Mouse (Mus musculus): ENCODE measurements around the gene Sgf29. TPM values are rescaled to one million over a fixed set of nuclear protein-coding genes. Genes with fewer than 3 reads are reported as not detected.

Gene Sgf29
- polyA plus RNA-seq (2014; fragmentation: Nextera tagmentation; extraction: Ambion mirVana): 58.0 and 61.5 TPM in 2 replicates

GRCm38 (mm10) chr7:126649231-126650051 is at the start of gene Sgf29:
TSS of gene Sgf29 (plus strand) at chr7:126649309.
- Histone ChIP-seq H3K9ac (replicated peaks; ENCODE audit: low read depth, low read length) (peak within 1 kb of the TSS; percentile 65), H3K4me3 (ENCODE audit: low read depth, low read length) (peak within 1 kb of the TSS; percentile 61), H3K4me2 (ENCODE audit: low read depth, low read length) (peak within 1 kb of the TSS; percentile 84), H3K27me3 (ENCODE audit: control insufficient read depth, insufficient read depth, low read length) (no peaks in the 10 kb centered on the region), H3K4me1 (ENCODE audit: control insufficient read depth, insufficient read depth, low read length) (no peaks in the 10 kb centered on the region), H3K9me3 (ENCODE audit: control insufficient read depth, low read length) (no peaks in the 10 kb centered on the region), H3K27ac (ENCODE audit: low read depth, low read length) (peak within 1 kb of the TSS; percentile 92), H3K36me3 (ENCODE audit: control insufficient read depth, insufficient read depth, low read length) (no peaks in the 10 kb centered on the region)
- WGBS: 2% methylated on average over 57 of the region's 57 CpGs
- peak; percentile 97 for ATAC-seq (ENCODE audit: low read depth)

GRCm38 (mm10) chr7:126601896-126602295 is 47.2 kb upstream of the Sgf29 start:
- 51% methylated on average over 5 of the region's 5 CpGs for WGBS
- no peaks in the 10 kb centered on the region for H3K27me3 ChIP-seq (ENCODE audit: control insufficient read depth, insufficient read depth, low read length)
- H3K4me2 ChIP-seq (ENCODE audit: low read depth, low read length): no peak overlapping the region
- no peaks in the 10 kb centered on the region for H3K4me1 ChIP-seq (ENCODE audit: control insufficient read depth, insufficient read depth, low read length)
- no peaks in the 10 kb centered on the region for H3K36me3 ChIP-seq (ENCODE audit: control insufficient read depth, insufficient read depth, low read length)
- ATAC-seq (ENCODE audit: low read depth): no peak
- H3K9ac ChIP-seq (replicated peaks; ENCODE audit: low read depth, low read length): no peak overlapping the region
- no peak overlapping the region for H3K4me3 ChIP-seq (ENCODE audit: low read depth, low read length)
- no peak overlapping the region for H3K27ac ChIP-seq (ENCODE audit: low read depth, low read length)
- H3K9me3 ChIP-seq (ENCODE audit: control insufficient read depth, low read length): no peaks in the 10 kb centered on the region

- Histone ChIP-seq H3K27ac (ENCODE audit: low read depth, low read length) (no peak overlapping the region), H3K9me3 (ENCODE audit: control insufficient read depth, low read length) (no peaks in the 10 kb centered on the region), H3K36me3 (ENCODE audit: control insufficient read depth, insufficient read depth, low read length) (no peaks in the 10 kb centered on the region), H3K9ac (replicated peaks; ENCODE audit: low read depth, low read length) (no peak overlapping the region), H3K27me3 (ENCODE audit: control insufficient read depth, insufficient read depth, low read length) (no peaks in the 10 kb centered on the region), H3K4me1 (ENCODE audit: control insufficient read depth, insufficient read depth, low read length) (no peaks in the 10 kb centered on the region), H3K4me2 (ENCODE audit: low read depth, low read length) (no peak overlapping the region), H3K4me3 (ENCODE audit: low read depth, low read length) (no peak overlapping the region)
- no peak for ATAC-seq (ENCODE audit: low read depth)
- 82% methylated on average over 3 of the region's 3 CpGs for WGBS
These were observed 46.5 kb upstream of the Sgf29 start for GRCm38 (mm10) chr7:126602650-126603049.

GRCm38 (mm10) chr7:126606611-126607010 is 42.5 kb upstream of the Sgf29 start:
- WGBS: 74% methylated on average over 5 of the region's 5 CpGs

GRCm38 (mm10) chr7:126607064-126607463 is 42.0 kb upstream of the Sgf29 start:
- no peak overlapping the region for H3K9ac ChIP-seq (replicated peaks; ENCODE audit: low read depth, low read length)
- no peaks in the 10 kb centered on the region for H3K9me3 ChIP-seq (ENCODE audit: control insufficient read depth, low read length)
- no peak overlapping the region for H3K27ac ChIP-seq (ENCODE audit: low read depth, low read length)
- no peaks in the 10 kb centered on the region for H3K36me3 ChIP-seq (ENCODE audit: control insufficient read depth, insufficient read depth, low read length)
- ATAC-seq (ENCODE audit: low read depth): no peak
- no peak overlapping the region for H3K4me3 ChIP-seq (ENCODE audit: low read depth, low read length)
- H3K27me3 ChIP-seq (ENCODE audit: control insufficient read depth, insufficient read depth, low read length): no peaks in the 10 kb centered on the region
- H3K4me2 ChIP-seq (ENCODE audit: low read depth, low read length): no peak overlapping the region
- WGBS: 80% methylated on average over 3 of the region's 3 CpGs
- no peaks in the 10 kb centered on the region for H3K4me1 ChIP-seq (ENCODE audit: control insufficient read depth, insufficient read depth, low read length)

More at GRCm38 (mm10) chr7:126606611-126607010, 42.5 kb upstream of the Sgf29 start:
- Histone ChIP-seq H3K36me3 (ENCODE audit: control insufficient read depth, insufficient read depth, low read length) (no peaks in the 10 kb centered on the region), H3K9me3 (ENCODE audit: control insufficient read depth, low read length) (no peaks in the 10 kb centered on the region), H3K4me1 (ENCODE audit: control insufficient read depth, insufficient read depth, low read length) (no peaks in the 10 kb centered on the region), H3K27me3 (ENCODE audit: control insufficient read depth, insufficient read depth, low read length) (no peaks in the 10 kb centered on the region), H3K4me3 (ENCODE audit: low read depth, low read length) (no peak overlapping the region), H3K9ac (replicated peaks; ENCODE audit: low read depth, low read length) (no peak overlapping the region), H3K4me2 (ENCODE audit: low read depth, low read length) (no peak overlapping the region), H3K27ac (ENCODE audit: low read depth, low read length) (no peak overlapping the region)
- ATAC-seq (ENCODE audit: low read depth): no peak

GRCm38 (mm10) chr7:126607796-126608195 is 41.3 kb upstream of the Sgf29 start:
- no peak for ATAC-seq (ENCODE audit: low read depth)
- no peak overlapping the region for H3K9ac ChIP-seq (replicated peaks; ENCODE audit: low read depth, low read length)
- H3K27me3 ChIP-seq (ENCODE audit: control insufficient read depth, insufficient read depth, low read length): no peaks in the 10 kb centered on the region
- no peak overlapping the region for H3K27ac ChIP-seq (ENCODE audit: low read depth, low read length)
- H3K4me2 ChIP-seq (ENCODE audit: low read depth, low read length): no peak overlapping the region
- no peaks in the 10 kb centered on the region for H3K4me1 ChIP-seq (ENCODE audit: control insufficient read depth, insufficient read depth, low read length)
- H3K4me3 ChIP-seq (ENCODE audit: low read depth, low read length): no peak overlapping the region
- WGBS: 85% methylated on average over 5 of the region's 5 CpGs
- no peaks in the 10 kb centered on the region for H3K36me3 ChIP-seq (ENCODE audit: control insufficient read depth, insufficient read depth, low read length)
- no peaks in the 10 kb centered on the region for H3K9me3 ChIP-seq (ENCODE audit: control insufficient read depth, low read length)

GRCm38 (mm10) chr7:126612736-126613135 is 36.4 kb upstream of the Sgf29 start:
- H3K27ac ChIP-seq (ENCODE audit: low read depth, low read length): no peak overlapping the region
- H3K4me1 ChIP-seq (ENCODE audit: control insufficient read depth, insufficient read depth, low read length): no peaks in the 10 kb centered on the region
- WGBS: 76% methylated on average over 3 of the region's 3 CpGs
- no peaks in the 10 kb centered on the region for H3K9me3 ChIP-seq (ENCODE audit: control insufficient read depth, low read length)
- H3K4me2 ChIP-seq (ENCODE audit: low read depth, low read length): no peak overlapping the region
- H3K27me3 ChIP-seq (ENCODE audit: control insufficient read depth, insufficient read depth, low read length): no peaks in the 10 kb centered on the region
- H3K4me3 ChIP-seq (ENCODE audit: low read depth, low read length): no peak overlapping the region
- no peaks in the 10 kb centered on the region for H3K36me3 ChIP-seq (ENCODE audit: control insufficient read depth, insufficient read depth, low read length)
- no peak for ATAC-seq (ENCODE audit: low read depth)
- H3K9ac ChIP-seq (replicated peaks; ENCODE audit: low read depth, low read length): no peak overlapping the region

- Histone ChIP-seq H3K27me3 (ENCODE audit: control insufficient read depth, insufficient read depth, low read length) (no peaks in the 10 kb centered on the region), H3K9me3 (ENCODE audit: control insufficient read depth, low read length) (no peaks in the 10 kb centered on the region), H3K4me1 (ENCODE audit: control insufficient read depth, insufficient read depth, low read length) (no peaks in the 10 kb centered on the region), H3K4me2 (ENCODE audit: low read depth, low read length) (no peak overlapping the region), H3K9ac (replicated peaks; ENCODE audit: low read depth, low read length) (no peak overlapping the region), H3K4me3 (ENCODE audit: low read depth, low read length) (no peak overlapping the region), H3K27ac (ENCODE audit: low read depth, low read length) (no peak overlapping the region), H3K36me3 (ENCODE audit: control insufficient read depth, insufficient read depth, low read length) (no peaks in the 10 kb centered on the region)
- ATAC-seq (ENCODE audit: low read depth): no peak
- WGBS: 73% methylated on average over 3 of the region's 3 CpGs
These were observed 32.4 kb upstream of the Sgf29 start for GRCm38 (mm10) chr7:126616707-126617106.

- Histone ChIP-seq H3K4me2 (ENCODE audit: low read depth, low read length) (no peak overlapping the region), H3K4me3 (ENCODE audit: low read depth, low read length) (no peak overlapping the region), H3K4me1 (ENCODE audit: control insufficient read depth, insufficient read depth, low read length) (no peaks in the 10 kb centered on the region), H3K9me3 (ENCODE audit: control insufficient read depth, low read length) (no peaks in the 10 kb centered on the region), H3K27me3 (ENCODE audit: control insufficient read depth, insufficient read depth, low read length) (no peaks in the 10 kb centered on the region), H3K36me3 (ENCODE audit: control insufficient read depth, insufficient read depth, low read length) (no peaks in the 10 kb centered on the region), H3K9ac (replicated peaks; ENCODE audit: low read depth, low read length) (no peak overlapping the region), H3K27ac (ENCODE audit: low read depth, low read length) (no peak overlapping the region)
- WGBS: 81% methylated on average over 10 of the region's 10 CpGs
- no peak for ATAC-seq (ENCODE audit: low read depth)
These were observed 29.4 kb upstream of the Sgf29 start for GRCm38 (mm10) chr7:126619559-126620275.

All from neural tube, embryonic 14.5 days (tissue).